Mouse (Mus musculus): ENCODE measurements around the gene Hoxd3. TPM values are rescaled to one million over a fixed set of nuclear protein-coding genes. Genes with fewer than 3 reads are reported as not detected.

The Hoxd3 gene
- polyA plus RNA-seq (2014; fragmentation: Nextera tagmentation; extraction: Ambion mirVana), result 2.7 and 2.9 TPM in 2 replicates

DNA sequence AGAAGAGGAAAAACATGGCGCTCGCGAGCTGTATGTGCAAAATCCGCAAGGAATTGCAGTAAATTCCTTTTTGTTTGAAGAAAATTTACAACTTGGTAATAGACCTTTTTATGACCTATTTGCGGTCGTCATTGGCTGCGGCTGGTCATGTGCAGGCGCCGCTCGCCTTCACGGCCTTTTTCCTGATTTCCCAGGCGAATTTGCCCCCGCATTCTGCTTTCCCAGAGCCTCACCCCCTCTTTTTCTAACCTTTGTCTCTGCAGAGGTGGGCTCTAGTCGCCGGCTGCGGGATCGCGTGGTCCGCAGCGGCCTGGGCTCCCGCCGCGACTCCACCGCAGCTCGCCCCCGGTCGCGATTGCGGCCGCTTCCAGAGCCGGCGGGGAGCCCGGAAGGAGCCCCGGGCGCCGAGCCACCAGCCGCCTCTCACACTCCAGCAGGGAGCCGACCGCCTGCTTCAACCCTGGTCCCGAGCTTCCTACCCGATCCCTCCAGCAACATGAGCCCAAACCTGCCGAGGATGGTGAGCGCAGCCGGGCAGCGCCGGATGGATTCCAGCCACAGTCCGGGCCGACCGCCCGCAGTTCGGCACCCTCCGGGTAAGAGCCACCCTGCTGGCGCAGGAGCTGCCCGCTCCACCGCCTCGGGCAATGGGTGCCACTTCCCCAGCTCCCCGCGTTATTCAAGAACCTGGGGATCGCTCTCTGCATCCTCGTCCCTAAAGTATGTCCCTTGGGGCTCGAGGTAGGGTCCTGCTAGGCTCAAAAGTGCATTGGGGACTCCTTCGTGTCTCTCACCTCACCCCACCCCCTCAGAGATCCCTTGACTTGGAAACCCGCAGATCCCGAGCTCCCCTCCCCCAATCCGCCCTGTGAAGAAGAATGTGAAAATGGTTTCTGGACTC lies at the start of gene Hoxd3, which contains the start of gene Hoxd4:
Hoxd3 (plus strand) TSS at position 207 of the 901 bp plus-strand sequence.
Hoxd4 (plus strand) TSS at position 209 of the 901 bp plus-strand sequence.
- Histone ChIP-seq H3K27ac (replicated peaks; ENCODE audit: low read depth, low read length) (no peak within 1 kb of the TSS), H3K27me3 (ENCODE audit: control insufficient read depth, insufficient read depth, low read length) (peaks cover 83% of the 10 kb centered on the region), H3K4me2 (ENCODE audit: low read depth, low read length) (peak within 1 kb of the TSS; percentile 33), H3K36me3 (replicated peaks; ENCODE audit: control insufficient read depth, insufficient read depth, low read depth, low read length) (no peaks in the 10 kb centered on the region), H3K9ac (replicated peaks; ENCODE audit: low read length) (no peak within 1 kb of the TSS), H3K4me3 (ENCODE audit: low read depth, low read length) (0 out of 2 replicates have a peak within 1 kb of the TSS, but pooled peaks have one; percentile 11), H3K4me1 (ENCODE audit: control insufficient read depth, insufficient read depth, low read length) (0 out of 2 replicates have a peak, but pooled peaks cover 2% of the 10 kb centered on the region), H3K9me3 (replicated peaks; ENCODE audit: control insufficient read depth, low read length) (no peaks in the 10 kb centered on the region)
- ATAC-seq (replicated peaks; ENCODE audit: insufficient number of reproducible peaks, low FRiP score, low TSS enrichment, low read depth) (no peak), DNase-seq (ENCODE audit: low spot score) (no peak)
- under 1% methylated on average over 65 of the region's 65 CpGs for WGBS

DNA sequence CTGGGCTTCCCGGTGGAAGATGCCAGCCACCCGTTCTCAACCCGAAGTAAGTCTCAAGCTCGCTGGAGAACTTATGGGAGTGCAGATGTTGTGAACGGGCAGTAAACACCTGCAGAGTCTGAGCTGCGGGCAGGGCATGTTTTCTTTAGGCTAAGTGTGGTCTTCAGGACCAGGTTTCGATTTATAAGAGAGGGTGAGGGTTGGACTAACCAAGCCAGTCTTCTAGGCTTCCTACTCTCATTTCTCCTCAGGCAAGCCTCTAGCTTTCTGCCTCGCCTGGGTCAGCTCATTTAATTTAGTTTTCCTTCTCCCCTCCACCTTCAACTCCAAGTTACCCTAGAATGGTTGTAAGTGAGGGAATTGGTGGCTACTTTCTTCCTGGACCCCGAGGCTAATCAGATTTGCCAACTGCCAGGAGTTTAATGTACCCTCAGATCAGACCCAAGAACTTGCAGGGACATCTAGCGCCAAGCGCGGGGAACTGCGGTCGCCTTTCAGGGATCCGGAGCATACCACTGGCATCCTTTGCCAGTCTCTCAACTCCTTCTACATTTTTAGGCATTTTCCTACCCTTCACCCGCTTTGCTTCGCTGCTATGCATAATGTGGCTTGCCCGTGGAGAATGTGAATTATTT lies 48.3 kb upstream of the Hoxd3 start:
- ATAC-seq (replicated peaks; ENCODE audit: insufficient number of reproducible peaks, low FRiP score, low TSS enrichment, low read depth), result no peak
- Histone ChIP-seq H3K4me1 (ENCODE audit: control insufficient read depth, insufficient read depth, low read length) (peaks cover 5% of the 10 kb centered on the region), H3K9me3 (replicated peaks; ENCODE audit: control insufficient read depth, low read length) (no peaks in the 10 kb centered on the region), H3K27ac (replicated peaks; ENCODE audit: low read depth, low read length) (no peak overlapping the region), H3K36me3 (replicated peaks; ENCODE audit: control insufficient read depth, insufficient read depth, low read depth, low read length) (no peaks in the 10 kb centered on the region), H3K9ac (replicated peaks; ENCODE audit: low read length) (no peak overlapping the region), H3K4me3 (ENCODE audit: low read depth, low read length) (no peak overlapping the region), H3K4me2 (ENCODE audit: low read depth, low read length) (no peak overlapping the region), H3K27me3 (ENCODE audit: control insufficient read depth, insufficient read depth, low read length) (peaks cover 79% of the 10 kb centered on the region)
- 2% methylated on average over 18 of the region's 18 CpGs for whole genome bisulfite sequencing
- no peak for DNase-seq (ENCODE audit: low spot score)

DNA sequence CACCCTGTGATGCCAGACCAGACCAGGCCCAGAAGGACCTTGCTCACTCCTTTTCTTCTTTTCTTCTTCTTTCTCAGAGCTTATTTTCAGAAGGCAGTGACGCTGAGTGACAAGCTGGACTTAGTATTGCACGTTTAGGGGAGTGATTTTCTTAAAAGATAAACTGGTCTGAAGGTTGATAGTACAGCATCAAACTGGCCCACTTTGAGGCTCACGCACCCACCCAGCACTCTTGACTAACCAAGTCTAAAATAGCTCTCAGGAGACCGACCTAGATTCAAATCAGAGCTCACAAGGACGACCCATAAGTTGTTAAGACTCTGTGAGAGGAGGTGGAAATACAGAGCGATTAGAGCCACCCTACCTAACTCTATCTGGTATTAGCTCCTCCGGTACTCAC lies 45.3 kb upstream of the Hoxd3 start:
- no peaks in the 10 kb centered on the region for H3K36me3 ChIP-seq (replicated peaks; ENCODE audit: control insufficient read depth, insufficient read depth, low read depth, low read length)
- ATAC-seq (replicated peaks; ENCODE audit: insufficient number of reproducible peaks, low FRiP score, low TSS enrichment, low read depth) (no peak), DNase-seq (ENCODE audit: low spot score) (no peak)
- H3K4me1 ChIP-seq (ENCODE audit: control insufficient read depth, insufficient read depth, low read length), result peaks cover 7% of the 10 kb centered on the region
- no peak overlapping the region for H3K9ac ChIP-seq (replicated peaks; ENCODE audit: low read length)
- no peak overlapping the region for H3K4me2 ChIP-seq (ENCODE audit: low read depth, low read length)
- 1% methylated on average over 7 of the region's 7 CpGs for WGBS
- peaks cover 81% of the 10 kb centered on the region for H3K27me3 ChIP-seq (ENCODE audit: control insufficient read depth, insufficient read depth, low read length)
- H3K27ac ChIP-seq (replicated peaks; ENCODE audit: low read depth, low read length), result no peak overlapping the region
- H3K4me3 ChIP-seq (ENCODE audit: low read depth, low read length), result no peak overlapping the region
- no peaks in the 10 kb centered on the region for H3K9me3 ChIP-seq (replicated peaks; ENCODE audit: control insufficient read depth, low read length)

DNA sequence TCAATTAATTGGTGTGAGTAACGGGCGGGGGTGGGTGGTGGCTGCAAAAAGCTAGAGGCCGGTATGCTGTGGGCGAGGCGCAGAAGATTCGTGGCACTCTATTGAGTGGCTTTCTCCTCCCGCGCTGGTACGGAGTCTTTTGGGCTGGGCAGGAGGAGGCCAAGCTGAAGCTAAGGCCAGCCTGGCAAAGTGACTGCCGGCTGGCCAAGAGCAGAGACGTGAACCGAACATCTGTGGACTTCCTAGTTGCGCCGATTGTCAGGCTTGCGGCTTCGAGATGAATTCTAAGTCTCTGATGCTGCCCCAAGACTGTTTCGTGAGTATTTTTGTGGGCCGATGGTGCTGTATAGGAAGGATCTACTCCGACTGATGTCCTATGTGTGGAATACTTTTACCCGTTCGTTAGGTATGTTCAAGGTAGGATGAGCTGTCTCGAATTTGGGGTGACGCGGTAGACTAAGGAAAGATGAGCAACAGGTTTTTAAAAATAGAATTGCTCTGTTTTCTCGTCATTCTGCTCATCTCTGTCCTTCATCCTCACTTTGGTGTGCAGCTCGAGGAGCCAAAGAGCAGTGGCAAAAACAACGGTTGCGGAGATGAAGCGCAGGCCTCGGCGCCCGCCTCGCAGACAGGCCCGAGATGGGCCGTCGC lies 44.4 kb upstream of the Hoxd3 start:
- Histone ChIP-seq H3K27me3 (ENCODE audit: control insufficient read depth, insufficient read depth, low read length) (peaks cover 79% of the 10 kb centered on the region), H3K9me3 (replicated peaks; ENCODE audit: control insufficient read depth, low read length) (no peaks in the 10 kb centered on the region), H3K4me3 (ENCODE audit: low read depth, low read length) (no peak overlapping the region; the same call in 1 of the 2 replicates), H3K36me3 (replicated peaks; ENCODE audit: control insufficient read depth, insufficient read depth, low read depth, low read length) (no peaks in the 10 kb centered on the region), H3K9ac (replicated peaks; ENCODE audit: low read length) (no peak overlapping the region), H3K4me2 (ENCODE audit: low read depth, low read length) (no peak overlapping the region), H3K27ac (replicated peaks; ENCODE audit: low read depth, low read length) (no peak overlapping the region), H3K4me1 (ENCODE audit: control insufficient read depth, insufficient read depth, low read length) (peaks cover 7% of the 10 kb centered on the region)
- WGBS, result 2% methylated on average over 36 of the region's 36 CpGs
- DNase-seq (ENCODE audit: low spot score), result no peak
- ATAC-seq (replicated peaks; ENCODE audit: insufficient number of reproducible peaks, low FRiP score, low TSS enrichment, low read depth), result no peak

DNA sequence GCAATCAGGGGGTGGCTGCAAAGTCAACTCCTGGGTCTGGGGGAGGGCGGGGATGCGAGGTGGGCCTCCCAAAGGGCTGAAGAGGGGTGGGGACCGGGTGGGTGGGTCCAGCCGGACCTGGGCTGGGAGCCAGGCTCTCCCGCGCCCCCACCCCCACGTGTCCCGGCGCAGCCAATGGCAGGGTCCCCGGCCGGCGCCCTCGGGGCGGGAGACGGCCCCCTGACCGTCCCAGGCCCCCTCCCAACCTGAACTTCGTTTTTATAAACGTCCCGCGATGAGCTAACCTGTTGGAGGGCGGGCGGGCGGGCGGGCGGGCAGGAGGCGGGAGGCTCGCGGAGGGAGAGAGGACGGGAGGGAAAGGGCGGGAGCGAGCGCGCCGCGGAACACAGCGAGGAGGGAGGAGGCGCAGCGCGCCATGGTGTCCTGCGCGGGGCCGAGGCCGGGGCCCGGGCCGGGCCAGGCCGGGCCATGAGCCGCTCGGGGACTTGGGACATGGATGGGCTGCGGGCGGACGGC lies 43.8 kb upstream of the Hoxd3 start, which contains the start of gene Hoxd13:
Hoxd13 (plus strand) TSS at position 469 of the 516 bp plus-strand sequence.
- whole genome bisulfite sequencing, result 2% methylated on average over 23 of the region's 51 CpGs

DNA sequence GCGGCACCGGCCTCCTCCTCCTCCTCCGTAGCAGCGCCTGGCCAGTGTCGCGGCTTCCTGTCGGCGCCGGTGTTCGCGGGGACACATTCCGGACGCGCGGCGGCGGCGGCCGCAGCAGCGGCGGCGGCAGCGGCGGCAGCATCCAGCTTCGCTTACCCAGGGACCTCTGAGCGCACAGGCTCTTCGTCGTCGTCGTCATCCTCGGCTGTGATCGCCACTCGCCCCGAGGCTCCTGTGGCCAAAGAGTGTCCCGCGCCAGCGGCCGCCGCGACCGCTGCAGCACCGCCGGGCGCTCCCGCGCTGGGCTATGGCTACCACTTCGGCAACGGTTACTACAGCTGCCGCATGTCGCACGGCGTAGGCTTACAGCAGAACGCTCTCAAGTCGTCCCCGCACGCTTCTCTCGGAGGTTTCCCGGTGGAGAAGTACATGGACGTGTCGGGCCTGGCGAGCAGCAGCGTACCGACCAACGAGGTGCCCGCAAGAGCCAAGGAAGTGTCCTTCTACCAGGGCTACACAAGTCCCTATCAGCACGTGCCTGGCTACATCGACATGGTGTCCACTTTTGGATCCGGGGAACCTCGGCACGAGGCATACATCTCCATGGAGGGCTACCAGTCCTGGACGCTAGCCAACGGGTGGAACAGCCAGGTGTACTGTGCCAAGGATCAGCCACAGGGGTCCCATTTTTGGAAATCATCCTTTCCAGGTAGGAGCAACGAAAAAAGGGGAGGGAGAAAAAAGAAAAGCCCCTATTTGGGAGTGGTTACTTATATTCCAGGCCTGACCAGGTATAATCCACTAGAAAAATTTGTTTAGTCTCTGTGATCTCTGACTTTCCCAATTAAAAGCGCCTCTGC lies 43.1 kb upstream of the Hoxd3 start:
- no peak; the same call in 1 of the 2 replicates for ATAC-seq (replicated peaks; ENCODE audit: insufficient number of reproducible peaks, low FRiP score, low TSS enrichment, low read depth)
- Histone ChIP-seq H3K9me3 (replicated peaks; ENCODE audit: control insufficient read depth, low read length) (no peaks in the 10 kb centered on the region), H3K4me1 (ENCODE audit: control insufficient read depth, insufficient read depth, low read length) (peaks cover 7% of the 10 kb centered on the region), H3K9ac (replicated peaks; ENCODE audit: low read length) (no peak overlapping the region; the same call in 1 of the 2 replicates), H3K4me3 (ENCODE audit: low read depth, low read length) (peak overlapping the region; percentile 32), H3K4me2 (ENCODE audit: low read depth, low read length) (peak overlapping the region; percentile 51), H3K36me3 (replicated peaks; ENCODE audit: control insufficient read depth, insufficient read depth, low read depth, low read length) (no peaks in the 10 kb centered on the region), H3K27ac (replicated peaks; ENCODE audit: low read depth, low read length) (no peak overlapping the region), H3K27me3 (ENCODE audit: control insufficient read depth, insufficient read depth, low read length) (peaks cover 78% of the 10 kb centered on the region)
- no peak for DNase-seq (ENCODE audit: low spot score)
- WGBS, result 0% methylated on average over 57 of the region's 74 CpGs

More for the DNA sequence above, 43.8 kb upstream of the Hoxd3 start, which contains the start of gene Hoxd13:
- peak within 1 kb of the TSS; percentile 32 for H3K4me3 ChIP-seq (ENCODE audit: low read depth, low read length)
- DNase-seq (ENCODE audit: low spot score) (no peak), ATAC-seq (replicated peaks; ENCODE audit: insufficient number of reproducible peaks, low FRiP score, low TSS enrichment, low read depth) (no peak; the same call in 1 of the 2 replicates)
- H3K4me1 ChIP-seq (ENCODE audit: control insufficient read depth, insufficient read depth, low read length), result peaks cover 7% of the 10 kb centered on the region
- H3K36me3 ChIP-seq (replicated peaks; ENCODE audit: control insufficient read depth, insufficient read depth, low read depth, low read length), result no peaks in the 10 kb centered on the region
- peak within 1 kb of the TSS; percentile 51 for H3K4me2 ChIP-seq (ENCODE audit: low read depth, low read length)
- no peak within 1 kb of the TSS for H3K27ac ChIP-seq (replicated peaks; ENCODE audit: low read depth, low read length)
- peaks cover 80% of the 10 kb centered on the region for H3K27me3 ChIP-seq (ENCODE audit: control insufficient read depth, insufficient read depth, low read length)
- H3K9me3 ChIP-seq (replicated peaks; ENCODE audit: control insufficient read depth, low read length), result no peaks in the 10 kb centered on the region
- no peak within 1 kb of the TSS; the same call in 1 of the 2 replicates for H3K9ac ChIP-seq (replicated peaks; ENCODE audit: low read length)

DNA sequence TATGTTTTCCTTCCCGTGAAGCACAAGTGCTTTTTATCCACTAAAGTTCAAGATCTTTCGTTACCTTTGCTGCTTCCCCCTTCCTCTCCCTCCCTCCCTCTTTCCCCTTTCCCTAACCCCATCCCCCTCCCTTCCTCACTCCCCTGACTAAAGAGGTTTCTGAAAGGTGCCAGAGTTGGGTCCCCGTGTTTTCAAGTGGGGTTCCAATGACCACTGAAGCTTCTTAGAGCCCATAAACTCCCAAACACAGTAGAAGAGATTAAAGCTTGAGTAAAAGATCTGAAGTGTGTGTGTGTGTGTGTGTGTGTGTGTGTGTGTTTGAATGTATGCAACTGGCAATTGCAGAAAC lies 42.5 kb upstream of the Hoxd3 start:
- DNase-seq (ENCODE audit: low spot score), result no peak
- Histone ChIP-seq H3K4me1 (ENCODE audit: control insufficient read depth, insufficient read depth, low read length) (peaks cover 7% of the 10 kb centered on the region), H3K4me3 (ENCODE audit: low read depth, low read length) (no peak overlapping the region), H3K27me3 (ENCODE audit: control insufficient read depth, insufficient read depth, low read length) (peaks cover 78% of the 10 kb centered on the region), H3K27ac (replicated peaks; ENCODE audit: low read depth, low read length) (no peak overlapping the region), H3K4me2 (ENCODE audit: low read depth, low read length) (no peak overlapping the region), H3K9me3 (replicated peaks; ENCODE audit: control insufficient read depth, low read length) (no peaks in the 10 kb centered on the region), H3K36me3 (replicated peaks; ENCODE audit: control insufficient read depth, insufficient read depth, low read depth, low read length) (no peaks in the 10 kb centered on the region), H3K9ac (replicated peaks; ENCODE audit: low read length) (no peak overlapping the region)
- no peak for ATAC-seq (replicated peaks; ENCODE audit: insufficient number of reproducible peaks, low FRiP score, low TSS enrichment, low read depth)
- 0% methylated on average over 3 of the region's 3 CpGs for WGBS
